In the genomic region with DNA sequence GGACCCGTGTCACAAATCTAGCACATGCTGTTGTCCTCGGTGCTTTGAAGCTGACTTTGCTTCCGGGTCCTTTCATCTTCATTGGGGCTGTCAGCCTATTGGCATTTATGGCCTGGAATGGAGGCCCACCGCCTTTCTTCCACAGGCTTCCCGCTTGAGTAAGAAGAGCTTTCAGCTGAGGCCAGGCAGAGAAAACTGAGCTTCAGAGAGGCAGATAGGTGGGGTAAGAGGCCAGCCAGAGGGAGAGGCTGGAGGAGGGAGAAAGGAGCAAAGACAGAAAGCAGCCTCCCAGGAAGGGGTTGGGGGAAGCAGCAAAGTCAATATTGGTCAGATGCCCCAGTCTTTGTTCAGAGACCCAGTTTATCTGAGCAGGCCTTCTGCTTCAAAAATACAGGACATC, we compare ENCODE assay signal across 8 mouse cellular contexts.
DNase-seq lines count a peak whose midpoint lies in the region; ATAC-seq and TF ChIP-seq lines count a peak whose summit lies in the region.
"Had no signal": no experiment of that assay in that cellular context is flagged by ENCODE, and none has a peak within 500 bp of the region (broad histone marks: within the 10 kb centered on the region; RNA-seq: fewer than 3 reads in every experiment).

No protein-coding gene starts in this region.

- no peak overlapping the region for H3K4me3 ChIP-seq in heart, embryonic 13.5 days
- H3K4me3 ChIP-seq in layer of hippocampus, adult 2 months = no peak overlapping the region
- H3K4me3 ChIP-seq in embryonic facial prominence, embryonic 11.5 days (ENCODE audit: low read depth, low read length) = no peak overlapping the region
- H3K4me3 ChIP-seq in limb, embryonic 13.5 days = no peak overlapping the region

- ATAC-seq in heart, embryonic 13.5 days (ENCODE audit: extremely low read depth, insufficient number of reproducible peaks, low FRiP score, low TSS enrichment) = no peak
- ATAC-seq in embryonic facial prominence, embryonic 11.5 days (replicated peaks; ENCODE audit: insufficient number of reproducible peaks, low FRiP score, low TSS enrichment, low read depth) = no peak
- no peak for ATAC-seq in limb, embryonic 13.5 days (ENCODE audit: low FRiP score, low read depth)

- no peaks in the 10 kb centered on the region for H3K9me3 ChIP-seq in heart, embryonic 13.5 days
- H3K9me3 ChIP-seq in embryonic facial prominence, embryonic 11.5 days (replicated peaks; ENCODE audit: control insufficient read depth, low read length) = no peaks in the 10 kb centered on the region
- H3K9me3 ChIP-seq in limb, embryonic 13.5 days = no peaks in the 10 kb centered on the region

- H3K36me3 ChIP-seq in heart, embryonic 13.5 days = no peaks in the 10 kb centered on the region
- H3K36me3 ChIP-seq in embryonic facial prominence, embryonic 11.5 days (replicated peaks; ENCODE audit: control insufficient read depth, insufficient read depth, low read depth, low read length) = no peaks in the 10 kb centered on the region
- no peaks in the 10 kb centered on the region for H3K36me3 ChIP-seq in limb, embryonic 13.5 days

- WGBS in heart, embryonic 13.5 days = 45% methylated on average over 5 of the region's 5 CpGs
- 74% methylated on average over 5 of the region's 5 CpGs for WGBS in embryonic facial prominence, embryonic 11.5 days
- 11% methylated on average over 5 of the region's 5 CpGs for WGBS in limb, embryonic 13.5 days

- 0 out of 2 replicates have a peak overlapping the region, but pooled peaks have one; percentile 16 for H3K4me2 ChIP-seq in heart, embryonic 13.5 days
- H3K4me2 ChIP-seq in embryonic facial prominence, embryonic 11.5 days (ENCODE audit: low read depth, low read length) = no peak overlapping the region
- H3K4me2 ChIP-seq in limb, embryonic 13.5 days (replicated peaks) = 0 out of 2 replicates have a peak overlapping the region, but pooled peaks have one; percentile 3

- peak overlapping the region; percentile 62 for H3K27ac ChIP-seq in heart, embryonic 13.5 days (replicated peaks)
- H3K27ac ChIP-seq in layer of hippocampus, adult 2 months = peak overlapping the region; percentile 5; the same call in 1 of the 2 replicates
- no peak overlapping the region for H3K27ac ChIP-seq in embryonic facial prominence, embryonic 11.5 days (replicated peaks; ENCODE audit: low read depth, low read length)
- H3K27ac ChIP-seq in limb, embryonic 13.5 days = peak overlapping the region; percentile 17; the same call in 1 of the 2 replicates
- H3K27ac ChIP-seq: liver, embryonic 14.5 days had no signal

- H3K9ac ChIP-seq in heart, embryonic 13.5 days = peak overlapping the region; percentile 70
- H3K9ac ChIP-seq in embryonic facial prominence, embryonic 11.5 days (replicated peaks; ENCODE audit: low read length) = 0 out of 2 replicates have a peak overlapping the region, but pooled peaks have one; percentile 11
- 0 out of 2 replicates have a peak overlapping the region, but pooled peaks have one; percentile 39 for H3K9ac ChIP-seq in limb, embryonic 13.5 days
- H3K9ac ChIP-seq: liver, embryonic 14.5 days had no signal

- peaks cover 43% of the 10 kb centered on the region for H3K4me1 ChIP-seq in heart, embryonic 13.5 days
- H3K4me1 ChIP-seq in embryonic facial prominence, embryonic 11.5 days (ENCODE audit: control insufficient read depth, insufficient read depth, low read length) = no peaks in the 10 kb centered on the region
- H3K4me1 ChIP-seq in limb, embryonic 13.5 days = peaks cover 14% of the 10 kb centered on the region

- intact Hi-C loops in heart, postnatal 36 days (cut with DNase I) = loop anchor here (2.0 to 10.0 kb wide), 4 partner anchors 70 to 276 kb away; no protein-coding TSS in a partner anchor

- TF ChIP-seq CTCF in layer of hippocampus, adult 2 months (conservative IDR thresholded peaks at IDR 0.05) = no peak

- DNase-seq in heart, postnatal 36 days = no peak
- DNase-seq in layer of hippocampus, adult 2 months (ENCODE audit: low spot score in 2 of 2) = no peak
- DNase-seq in layer of hippocampus, postnatal 36 days = no peak
- DNase-seq in embryonic facial prominence, embryonic 11.5 days (ENCODE audit: low spot score) = no peak
- no peak for DNase-seq in frontal cortex, postnatal 14 days (ENCODE audit: low spot score in 2 of 2)

- no peaks in the 10 kb centered on the region for H3K27me3 ChIP-seq in heart, embryonic 13.5 days (replicated peaks)
- H3K27me3 ChIP-seq in embryonic facial prominence, embryonic 11.5 days (ENCODE audit: control insufficient read depth, insufficient read depth, low read length) = no peaks in the 10 kb centered on the region
- H3K27me3 ChIP-seq in limb, embryonic 13.5 days = 0 out of 2 replicates have a peak, but pooled peaks cover 4% of the 10 kb centered on the region

Comparison
In these comparisons a context has a peak if more than half of its experiments do, and no peak if none do; other contexts are left out.
1. H3K9ac ChIP-seq: peak in every context shown above with its lines; median percentile 70 in heart, embryonic 13.5 days; 39 in limb, embryonic 13.5 days; 11 in embryonic facial prominence, embryonic 11.5 days.